Mouse (Mus musculus) liver, embryonic 14.5 days (tissue): Measurements from ENCODE around the gene 2310022A10Rik. TPM values are rescaled to one million over a fixed set of nuclear protein-coding genes. Genes with fewer than 3 reads are reported as not detected.

Source experiments
- ATAC-seq: fragments of 200-750 bp; cut with Nextera tagmentation; 2 replicates; pipeline ENCODE4 v1.8.0; 2017; ENCODE audit warnings: moderate number of reproducible peaks, mild to moderate bottlenecking, moderate library complexity; ENCODE audit not compliant: insufficient read depth
- DNase-seq, 3 experiments: peaks; one replicate each; pipeline ENCODE4 v3.0.0-alpha.2; 2012 to 2013; ENCODE audit warnings: low read depth in 3 of 3, low spot score in 3 of 3
- H3K27ac ChIP-seq: fragments of 300-500 bp; sonication (generic); 2 replicates; pipeline ENCODE4 v1.5.1; 2014; ENCODE audit warnings: moderate library complexity, mild to moderate bottlenecking, control low read depth, inconsistent platforms
- H3K27me3 ChIP-seq: fragments of 300-500 bp; sonication (generic); 2 replicates; pipeline ENCODE4 v1.6.1; 2014; ENCODE audit warnings: mild to moderate bottlenecking, low read length, moderate library complexity; ENCODE audit not compliant: control insufficient read depth, insufficient read depth
- H3K36me3 ChIP-seq: fragments of 300-500 bp; sonication (generic); replicated peaks from 2 replicates; pipeline ENCODE4 v1.6.1; 2014; ENCODE audit warnings: low read depth; ENCODE audit not compliant: control insufficient read depth, insufficient read depth
- H3K4me1 ChIP-seq, 2 experiments: fragments of 200-500 bp in 1 of 2; fragments of 300-500 bp in 1 of 2; sonication (generic) in 1 of 2; replicated peaks; 2 replicates each; pipeline ENCODE4 v1.6.1; 2012 to 2014; ENCODE audit warnings: antibody characterized with exemption in 1 of 2, inconsistent platforms in 1 of 2, low read length in 1 of 2; ENCODE audit not compliant: control insufficient read depth in 2 of 2, insufficient read depth in 2 of 2
- H3K4me2 ChIP-seq: fragments of 300-500 bp; sonication (generic); 2 replicates; pipeline ENCODE4 v1.6.1; 2014; ENCODE audit warnings: low read depth, mild to moderate bottlenecking, control low read depth, moderate library complexity
- H3K4me3 ChIP-seq, 2 experiments: fragments of 200-500 bp in 1 of 2; fragments of 300-500 bp in 1 of 2; sonication (generic) in 1 of 2; 2 replicates each; pipeline ENCODE4 v1.5.1; 2012 to 2014; ENCODE audit warnings: low read depth in 2 of 2, low read length in 2 of 2, mild to moderate bottlenecking in 2 of 2, control low read depth in 1 of 2, inconsistent platforms in 1 of 2, moderate library complexity in 1 of 2; ENCODE audit not compliant: insufficient read depth in 1 of 2
- H3K9ac ChIP-seq: fragments of 300-500 bp; sonication (generic); replicated peaks from 2 replicates; pipeline ENCODE4 v1.6.1; 2014; ENCODE audit warnings: mild to moderate bottlenecking, control low read depth, moderate library complexity
- H3K9me3 ChIP-seq: fragments of 300-500 bp; sonication (generic); 2 replicates; pipeline ENCODE4 v1.6.1; 2016; ENCODE audit warnings: low read length, mixed read lengths; ENCODE audit not compliant: control insufficient read depth
- CTCF ChIP-seq: IDR thresholded peaks from 2 replicates; pipeline ENCODE4 v1.5.1; 2016; ENCODE audit warnings: antibody characterized with exemption, low read depth, control low read depth
- EP300 ChIP-seq: IDR thresholded peaks from 2 replicates; pipeline ENCODE4 v1.6.1; 2016; ENCODE audit warnings: antibody characterized with exemption, low read depth
- WGBS: fragments of 180-500 bp; shearing (Covaris S2); extraction: QIAGEN DNeasy Blood & Tissue Kit; methylation state at CpG from one replicate; pipeline ENCODE4 v1.1.7; 2014; ENCODE audit not compliant: insufficient replicate concordance; 5-methylcytosine and 5-hydroxymethylcytosine counted together
- polyA plus RNA-seq, 2 experiments: library from polyadenylated mRNA; depleted of rRNA in 1 of 2; stranded (reverse) in 1 of 2; unstranded in 1 of 2; fragments of >200 nt; fragmentation: Nextera tagmentation in 1 of 2; extraction: Ambion mirVana in 1 of 2; gene quantifications; 2 replicates each; pipeline versions ENCODE4 v1.2.1 to v1.2.3; 2012 to 2014

Gene 2310022A10Rik
- polyA plus RNA-seq, 2 experiments: 12.7 to 13.8 TPM

DNA sequence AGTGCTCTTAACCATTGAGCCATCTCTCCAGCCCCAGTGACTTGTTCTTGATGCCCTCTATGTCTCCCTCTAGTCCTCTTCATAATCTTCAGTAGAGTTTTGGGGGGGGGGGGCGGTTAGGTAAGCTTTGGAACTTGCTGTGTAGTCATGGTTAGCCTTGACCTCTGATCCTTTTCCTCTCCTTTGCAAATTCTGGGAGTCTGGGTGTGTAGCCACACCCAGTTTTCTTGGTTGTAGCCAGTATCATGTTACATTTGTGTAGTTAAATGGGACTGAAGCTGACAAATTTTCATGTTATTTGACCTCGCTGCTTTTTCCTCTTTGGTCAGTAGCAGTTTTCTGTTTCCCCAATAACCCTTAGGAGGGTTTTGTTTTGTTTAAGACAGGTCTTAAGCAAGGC is 33.8 kb downstream of the 2310022A10Rik start:
- 76% methylated on average over 2 of the region's 2 CpGs for WGBS
- H3K36me3 ChIP-seq: peaks cover 3% of the 10 kb centered on the region
- no peaks in the 10 kb centered on the region for H3K27me3 ChIP-seq
- H3K4me2 ChIP-seq: no peak overlapping the region
- H3K9me3 ChIP-seq: no peaks in the 10 kb centered on the region
- H3K27ac ChIP-seq: no peak overlapping the region
- no peak overlapping the region for H3K4me3 ChIP-seq
- peaks cover 0 to 3% of the 10 kb centered on the region in 2 experiments; a peak in 2 of 4 replicates for H3K4me1 ChIP-seq
- no peak for TF ChIP-seq CTCF
- no peak for TF ChIP-seq EP300
- ATAC-seq: no peak
- H3K9ac ChIP-seq: no peak overlapping the region
- DNase-seq: no peak

DNA sequence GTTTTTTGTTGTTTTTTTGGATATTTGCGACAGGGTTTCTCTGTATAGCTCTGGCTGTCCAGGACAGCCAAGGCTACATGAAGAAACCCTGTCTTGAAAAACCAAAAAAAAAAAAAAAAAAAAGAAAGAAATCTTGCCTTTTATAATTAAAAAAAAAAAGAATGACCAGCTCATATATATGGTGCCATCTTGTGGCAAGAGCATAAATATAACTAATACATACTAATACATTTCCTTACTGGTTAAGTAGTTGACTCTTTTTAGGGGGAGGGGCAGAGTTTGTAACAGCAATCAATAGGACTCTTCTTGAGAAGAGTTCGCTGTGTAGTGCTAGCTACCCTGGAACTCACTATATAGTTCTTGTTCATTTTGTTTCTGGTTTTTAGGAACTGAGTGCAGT is 34.7 kb downstream of the 2310022A10Rik start:
- Histone ChIP-seq H3K27ac (no peak overlapping the region), H3K4me3 (no peak overlapping the region), H3K9ac (no peak overlapping the region), H3K36me3 (peaks cover 3% of the 10 kb centered on the region; the same call in 1 of the 2 replicates), H3K4me2 (no peak overlapping the region), H3K9me3 (no peaks in the 10 kb centered on the region), H3K4me1 (peaks cover 4 to 7% of the 10 kb centered on the region in 2 experiments), H3K27me3 (no peaks in the 10 kb centered on the region)
- WGBS: 77% methylated on average over 2 of the region's 2 CpGs
- no peak for DNase-seq
- ATAC-seq: no peak
- TF ChIP-seq CTCF: peak; percentile 8; the same call in 1 of the 2 replicates
- TF ChIP-seq EP300: no peak

DNA sequence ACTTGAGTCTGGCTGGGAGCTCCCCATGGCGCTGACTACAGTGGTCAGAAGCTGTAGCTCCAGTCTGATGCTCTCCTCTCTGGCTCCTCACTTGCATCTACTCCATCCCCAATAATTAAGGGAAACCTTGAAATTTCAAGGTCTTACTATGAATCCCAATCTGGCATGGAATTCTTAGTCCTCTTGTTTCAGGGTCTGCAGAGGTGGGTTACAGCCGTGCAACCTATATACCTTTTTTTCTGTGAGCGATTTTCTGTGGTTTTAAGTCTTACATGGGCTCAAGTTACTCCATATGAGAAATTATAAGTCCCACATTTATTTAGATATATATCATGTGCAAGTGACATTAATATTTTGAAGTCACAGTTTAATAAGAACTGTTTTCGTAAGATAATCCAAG is 37.1 kb downstream of the 2310022A10Rik start:
- DNase-seq (no peak), ATAC-seq (no peak)
- Histone ChIP-seq H3K36me3 (peaks cover 3% of the 10 kb centered on the region; the same call in 1 of the 2 replicates), H3K9ac (no peak overlapping the region), H3K9me3 (no peaks in the 10 kb centered on the region), H3K4me3 (no peak overlapping the region), H3K4me1 (peaks cover 26% of the 10 kb centered on the region in 2 experiments), H3K27ac (no peak overlapping the region), H3K4me2 (no peak overlapping the region), H3K27me3 (no peaks in the 10 kb centered on the region)
- TF ChIP-seq EP300: no peak
- no peak for TF ChIP-seq CTCF
- 91% methylated on average over 4 of the region's 4 CpGs for WGBS

DNA sequence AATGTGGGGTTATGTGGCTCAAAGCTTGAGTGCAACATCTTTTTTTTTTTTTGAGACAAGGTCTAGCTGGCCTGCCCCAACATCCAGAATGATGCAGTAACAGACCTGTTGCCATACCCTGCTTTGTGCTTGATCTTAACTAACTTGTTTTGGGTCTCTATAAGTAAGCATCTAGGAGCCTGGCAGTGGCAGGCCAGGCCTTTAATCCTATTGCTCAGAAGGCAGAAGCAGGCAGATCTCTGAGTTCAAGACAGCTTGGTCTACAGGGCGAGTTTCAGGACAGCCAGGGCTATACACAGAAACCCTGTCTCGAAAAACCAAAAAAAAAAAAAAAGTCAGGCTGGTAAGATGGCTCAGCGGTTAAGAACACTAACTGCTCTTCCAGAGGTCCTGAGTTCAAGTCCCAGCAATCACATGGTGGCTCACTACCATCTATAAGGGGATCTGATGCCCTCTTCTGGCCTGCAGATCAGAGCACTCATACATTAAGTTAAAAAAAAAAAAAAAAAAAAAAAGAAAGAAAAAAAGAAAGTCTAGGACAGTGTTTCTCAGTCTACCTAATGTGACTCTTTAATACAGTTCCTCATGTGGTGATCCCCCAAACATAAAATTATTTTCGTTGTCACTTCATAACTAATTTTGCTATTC is 37.7 kb downstream of the 2310022A10Rik start:
- peak overlapping the region; percentile 75 for H3K4me2 ChIP-seq
- peak overlapping the region; percentile 77 to 89 for H3K4me3 ChIP-seq
- H3K27me3 ChIP-seq: no peaks in the 10 kb centered on the region
- H3K4me1 ChIP-seq: peaks cover 29 to 30% of the 10 kb centered on the region in 2 experiments
- peak overlapping the region; percentile 94 for H3K27ac ChIP-seq
- no peak for DNase-seq
- TF ChIP-seq CTCF (peak; percentile 44), EP300 (no peak)
- peak overlapping the region; percentile 85 for H3K9ac ChIP-seq
- no peaks in the 10 kb centered on the region for H3K9me3 ChIP-seq
- H3K36me3 ChIP-seq: peaks cover 4% of the 10 kb centered on the region; the same call in 1 of the 2 replicates
- ATAC-seq: no peak
- WGBS: 51% methylated on average over 4 of the region's 4 CpGs

DNA sequence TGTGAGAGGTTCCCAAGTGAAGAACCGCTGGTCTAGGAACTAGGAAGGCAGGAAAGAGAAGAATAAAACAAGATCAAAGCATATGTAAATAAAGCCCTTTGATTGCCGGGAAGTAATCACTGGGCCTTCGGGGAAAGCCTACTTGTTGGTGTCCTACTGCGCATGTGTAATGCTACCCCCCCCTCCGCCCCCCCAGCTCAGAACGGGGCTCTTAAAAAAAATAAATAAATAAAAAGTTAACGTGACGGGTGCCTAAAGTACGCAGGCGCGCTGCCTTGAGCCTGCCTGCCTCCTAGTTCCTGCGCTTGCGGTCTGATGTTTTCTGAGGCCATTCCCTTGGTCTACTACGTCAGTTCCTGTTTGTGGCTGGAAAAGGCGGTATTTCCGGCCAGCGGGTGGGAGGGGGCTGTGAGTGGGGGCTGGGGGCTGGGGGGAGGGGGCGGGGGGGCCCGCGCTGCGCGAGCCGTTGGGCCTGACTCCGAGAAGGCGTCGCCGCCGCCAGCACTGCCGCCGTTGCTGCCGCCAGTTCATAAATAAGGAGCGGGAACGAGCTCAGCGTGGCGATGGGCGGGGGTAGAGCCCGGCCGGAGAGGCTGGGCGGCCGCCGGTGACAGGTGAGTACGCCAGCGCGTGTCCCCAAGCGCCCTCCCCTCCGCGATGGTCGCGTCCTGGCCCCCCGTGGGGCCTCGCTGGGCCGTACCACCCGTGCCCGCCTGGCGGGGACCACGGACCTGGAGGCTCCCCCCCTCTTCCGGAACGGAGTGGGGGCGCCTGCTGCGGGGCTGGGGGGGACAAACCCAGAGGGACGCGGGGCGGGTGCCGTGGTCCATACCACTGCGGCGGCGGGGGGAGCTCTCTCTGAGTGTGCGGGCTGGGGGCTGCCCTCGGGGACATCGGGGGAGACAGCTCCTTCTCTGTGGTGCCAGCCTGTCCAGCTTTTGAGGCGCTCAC is 38.5 kb downstream of the 2310022A10Rik start, which contains the start of gene Akt2:
Akt2 (plus strand) TSS at position 287 of the 951 bp plus-strand sequence.
- H3K27ac ChIP-seq: peak within 1 kb of the TSS; percentile 94
- TF ChIP-seq EP300 (no peak; the same call in 1 of the 2 replicates), CTCF (no peak)
- H3K9ac ChIP-seq: peak within 1 kb of the TSS; percentile 85
- H3K27me3 ChIP-seq: no peaks in the 10 kb centered on the region
- DNase-seq (peak; percentile 80 to 89 (median 81)), ATAC-seq (peak; percentile 80)
- peak within 1 kb of the TSS; percentile 75 for H3K4me2 ChIP-seq
- H3K4me3 ChIP-seq: peak within 1 kb of the TSS; percentile 77 to 89
- H3K36me3 ChIP-seq: peaks cover 4% of the 10 kb centered on the region; the same call in 1 of the 2 replicates
- no peaks in the 10 kb centered on the region for H3K9me3 ChIP-seq
- WGBS: under 1% methylated on average over 60 of the region's 71 CpGs
- H3K4me1 ChIP-seq: peaks cover 37 to 39% of the 10 kb centered on the region in 2 experiments
